ENCODE assay signal across 9 mouse cellular contexts in genomic region chr19:40511100-40511439, GRCm38 (mm10). TPM values are rescaled to one million over a fixed set of nuclear protein-coding genes. Genes with fewer than 3 reads are reported as not detected.
DNase-seq lines count a peak whose midpoint lies in the region; ATAC-seq and TF ChIP-seq lines count a peak whose summit lies in the region.
"Had no signal": no experiment of that assay in that cellular context is flagged by ENCODE, and none has a peak within 500 bp of the region (broad histone marks: within the 10 kb centered on the region; RNA-seq: fewer than 3 reads in every experiment).

No protein-coding gene starts in this region.

- peak; percentile 77 for DNase-seq in heart, adult 11 months
- DNase-seq in heart, postnatal 10 days = no peak
- DNase-seq in lung, postnatal 0 days (ENCODE audit: low spot score) = peak; percentile 75
- no peak for DNase-seq in lung, adult 18-20 months
- DNase-seq in limb, embryonic 14.5 days (ENCODE audit: low spot score) = no peak
- DNase-seq in gastrocnemius, postnatal 25 days = no peak
- DNase-seq in spleen, adult 12 weeks (ENCODE audit: low spot score) = no peak

- peak overlapping the region; percentile 79; the same call in 1 of the 2 replicates for H3K4me2 ChIP-seq in lung, postnatal 0 days (replicated peaks; ENCODE audit: low read depth, low read length)
- H3K4me2 ChIP-seq in limb, embryonic 14.5 days (replicated peaks; ENCODE audit: low read depth, low read length, severe bottlenecking) = peak overlapping the region; percentile 4; the same call in 1 of the 2 replicates
- H3K4me2 ChIP-seq in stomach, embryonic 16.5 days (ENCODE audit: low read depth, low read length) = peak overlapping the region; percentile 94

- H3K9me3 ChIP-seq in lung, postnatal 0 days (ENCODE audit: low read length) = no peaks in the 10 kb centered on the region
- H3K9me3 ChIP-seq in limb, embryonic 14.5 days (ENCODE audit: control insufficient read depth, low read length) = no peaks in the 10 kb centered on the region
- no peaks in the 10 kb centered on the region for H3K9me3 ChIP-seq in stomach, embryonic 16.5 days (replicated peaks; ENCODE audit: control insufficient read depth, low read length)

- no peaks in the 10 kb centered on the region for H3K36me3 ChIP-seq in lung, postnatal 0 days (ENCODE audit: insufficient read depth, low read length)
- no peaks in the 10 kb centered on the region for H3K36me3 ChIP-seq in limb, embryonic 14.5 days (ENCODE audit: control insufficient read depth, insufficient read depth, low read length)
- H3K36me3 ChIP-seq in stomach, embryonic 16.5 days (ENCODE audit: control insufficient read depth, insufficient read depth, low read length) = no peaks in the 10 kb centered on the region

- H3K4me3 ChIP-seq in lung, postnatal 0 days (ENCODE audit: low read depth, low read length) = no peak overlapping the region
- no peak overlapping the region for H3K4me3 ChIP-seq in limb, embryonic 14.5 days (replicated peaks; ENCODE audit: low read length)
- peak overlapping the region; percentile 79 for H3K4me3 ChIP-seq in stomach, embryonic 16.5 days (replicated peaks; ENCODE audit: low read length)

- no peaks in the 10 kb centered on the region for H3K27me3 ChIP-seq in lung, postnatal 0 days (replicated peaks; ENCODE audit: insufficient read depth, low read length)
- no peaks in the 10 kb centered on the region for H3K27me3 ChIP-seq in limb, embryonic 14.5 days (ENCODE audit: control insufficient read depth, insufficient read depth, low read length)
- no peaks in the 10 kb centered on the region for H3K27me3 ChIP-seq in stomach, embryonic 16.5 days (ENCODE audit: control insufficient read depth, insufficient read depth, low read length)

- H3K27ac ChIP-seq in lung, postnatal 0 days (ENCODE audit: low read length) = no peak overlapping the region
- H3K27ac ChIP-seq in limb, embryonic 14.5 days (replicated peaks; ENCODE audit: low read depth, low read length) = no peak overlapping the region
- peak overlapping the region; percentile 13 for H3K27ac ChIP-seq in stomach, embryonic 16.5 days (ENCODE audit: low read length)
- H3K27ac ChIP-seq: kidney, postnatal 0 days had no signal

- TF ChIP-seq POLR2A in limb, embryonic 14.5 days (IDR thresholded peaks at IDR 0.05; ENCODE audit: borderline replicate concordance, extremely low read depth, insufficient read depth, insufficient read length) = no peak

- peak; percentile 14; the same call in 1 of the 2 replicates for ATAC-seq in lung, postnatal 0 days
- no peak for ATAC-seq in limb, embryonic 14.5 days (ENCODE audit: low FRiP score, low read depth)
- ATAC-seq in stomach, embryonic 16.5 days (ENCODE audit: insufficient read depth, low FRiP score) = no peak

- TF ChIP-seq CTCF in lung, postnatal 0 days (IDR thresholded peaks at IDR 0.05) = no peak

- peaks cover 7% of the 10 kb centered on the region; the same call in 1 of the 2 replicates for H3K4me1 ChIP-seq in lung, postnatal 0 days (ENCODE audit: insufficient read depth, low read depth, low read length)
- peaks cover 13% of the 10 kb centered on the region; the same call in 1 of the 2 replicates for H3K4me1 ChIP-seq in limb, embryonic 14.5 days (ENCODE audit: control insufficient read depth, insufficient read depth, low read length)
- peaks cover 13% of the 10 kb centered on the region; the same call in 1 of the 2 replicates for H3K4me1 ChIP-seq in stomach, embryonic 16.5 days (ENCODE audit: control insufficient read depth, insufficient read depth, low read length)

- WGBS in lung, postnatal 0 days = 51% methylated on average over 8 of the region's 8 CpGs
- WGBS in limb, embryonic 14.5 days = 68% methylated on average over 8 of the region's 8 CpGs
- 60% methylated on average over 8 of the region's 8 CpGs for WGBS in stomach, embryonic 16.5 days

- no peak overlapping the region for H3K9ac ChIP-seq in lung, postnatal 0 days (replicated peaks; ENCODE audit: low read depth)
- no peak overlapping the region for H3K9ac ChIP-seq in limb, embryonic 14.5 days (ENCODE audit: low read depth, low read length, severe bottlenecking)
- H3K9ac ChIP-seq in stomach, embryonic 16.5 days (ENCODE audit: low read length) = peak overlapping the region; percentile 53; the same call in 1 of the 2 replicates

- intact Hi-C loops in heart, postnatal 10 days (cut with DNase I) = loop anchor here (5.0 kb wide), 1 partner anchor 99 kb away; no protein-coding TSS in a partner anchor

- TF ChIP-seq EP300 in lung, postnatal 0 days (IDR thresholded peaks at IDR 0.05) = peak; percentile 47; the same call in 1 of the 2 replicates

RNA-seq across cellular contexts. Expression of gene Sorbs1, which starts 2.5 kb away (rescaled TPM):
- total RNA-seq in heart, postnatal 10 days (2021) = 100 to 1,000 TPM; 355 to 547 TPM
- polyA plus RNA-seq in lung, postnatal 0 days (2015; fragmentation: Nextera tagmentation; extraction: Ambion mirVana) = 36.4 and 38.7 TPM in 2 replicates
- 35.3 and 40.2 TPM in 2 replicates for polyA plus RNA-seq in limb, embryonic 14.5 days (2012; rRNA removed)
- 40.6 and 45.6 TPM in 2 replicates for polyA plus RNA-seq in limb, embryonic 14.5 days (2014; fragmentation: Nextera tagmentation; extraction: Ambion mirVana)
- 106 and 114 TPM in 2 replicates for polyA plus RNA-seq in stomach, embryonic 16.5 days (2015; fragmentation: Nextera tagmentation; extraction: Ambion mirVana)
- total RNA-seq in gastrocnemius, postnatal 25 days (2021) = 100 to 1,000 TPM; 124 to 147 TPM

Comparison
In these comparisons a context has a peak if more than half of its experiments do, and no peak if none do; other contexts are left out.
1. DNase-seq: peak in heart, adult 11 months (single experiment) and lung, postnatal 0 days (single experiment); none in heart, postnatal 10 days (0 of 2), lung, adult 18-20 months (0 of 2), limb, embryonic 14.5 days (single experiment), gastrocnemius, postnatal 25 days (single experiment) and spleen, adult 12 weeks (single experiment).
2. H3K4me2 ChIP-seq: peak in every context shown above with its lines; median percentile 94 in stomach, embryonic 16.5 days; 79 in lung, postnatal 0 days; 4 in limb, embryonic 14.5 days.